Mouse (Mus musculus) ES-Bruce4 (cell line): ENCODE results near the gene Rpl18.

ENCODE experiments used
- CTCF ChIP-seq: IDR thresholded peaks from one replicate; pipeline ENCODE4 v1.8.1; 2011; ENCODE audit warnings: low read depth, low read length
- EP300 ChIP-seq: IDR thresholded peaks from 2 replicates; pipeline ENCODE4 v1.6.1; 2011; ENCODE audit warnings: low read depth, low read length; ENCODE audit not compliant: insufficient read depth
- POLR2A ChIP-seq: IDR thresholded peaks from one replicate; pipeline ENCODE4 v1.8.1; 2011; ENCODE audit warnings: low read length; ENCODE audit not compliant: insufficient read depth

DNA sequence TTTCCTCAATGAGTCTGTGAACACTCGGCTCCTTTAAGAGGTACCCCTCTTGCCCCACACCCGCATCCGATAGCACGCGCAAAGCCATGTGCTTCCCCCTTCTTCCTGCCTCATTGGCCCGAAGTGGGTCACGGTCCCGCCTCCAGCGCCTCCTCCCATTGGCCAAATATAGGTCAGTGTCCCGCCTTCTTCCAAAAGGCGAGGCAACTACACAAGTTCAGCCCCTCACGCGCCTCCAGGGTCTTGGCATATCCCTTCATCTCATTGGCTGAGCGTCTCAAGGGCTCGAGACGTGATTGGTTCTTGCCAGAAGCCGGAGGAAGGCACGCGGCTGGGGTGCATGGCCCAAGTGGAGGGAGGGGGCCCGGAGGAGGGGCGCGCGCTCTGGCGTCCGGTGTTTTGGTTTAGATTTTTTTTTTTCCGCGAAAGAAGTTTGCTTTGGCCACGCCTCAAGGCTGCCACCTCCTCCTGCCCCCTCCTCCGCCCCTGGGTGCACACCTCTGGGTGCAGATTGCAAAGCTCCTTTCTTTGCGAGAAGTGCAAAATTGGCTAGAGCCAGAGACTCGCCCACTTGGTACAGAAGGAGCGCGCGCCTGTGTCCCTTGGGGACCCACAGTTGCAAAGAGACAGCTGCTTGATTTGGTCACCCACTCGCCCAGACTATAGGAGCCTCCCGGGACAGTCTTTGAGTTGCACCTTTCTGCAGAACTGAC lies 10.4 kb upstream of the Rpl18 start, which contains the start of gene Dbp:
- no peak for TF ChIP-seq CTCF
- no peak for TF ChIP-seq POLR2A
- no peak for TF ChIP-seq EP300
